Mouse (Mus musculus) spleen, postnatal 4 days (tissue): Measurements from ENCODE around the gene Spns2.
"Not testable (repeated sequence)": the region's sequence is repeated elsewhere in the genome, so short reads cannot be mapped to it uniquely, and the experiment has no call there.

Source experiments
- DNase-seq, 2 experiments: peaks; one replicate each; pipeline ENCODE4 v3.0.0; 2022; ENCODE audit warnings: low spot score in 2 of 2

Spns2 gene

DNA sequence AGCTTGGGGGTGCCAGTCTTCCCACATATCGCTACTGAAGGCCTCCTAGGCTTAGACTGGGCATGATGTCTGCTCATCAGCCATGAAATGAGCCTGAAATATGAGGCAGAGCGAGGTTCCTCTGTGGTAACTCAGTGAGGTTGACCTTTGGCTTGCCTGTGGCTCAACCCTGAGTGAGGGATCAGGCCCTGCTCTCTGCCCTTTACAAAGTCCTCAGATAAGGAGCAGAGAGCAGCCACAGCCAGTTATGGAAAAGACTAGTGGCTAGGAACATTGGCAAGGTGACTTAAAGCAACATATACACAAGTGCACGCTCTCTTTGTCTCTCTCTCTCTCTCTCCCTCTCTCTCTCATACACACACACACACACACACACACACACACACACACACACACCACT lies 14.8 kb downstream of the Spns2 start:
- DNase-seq, result no peak

DNA sequence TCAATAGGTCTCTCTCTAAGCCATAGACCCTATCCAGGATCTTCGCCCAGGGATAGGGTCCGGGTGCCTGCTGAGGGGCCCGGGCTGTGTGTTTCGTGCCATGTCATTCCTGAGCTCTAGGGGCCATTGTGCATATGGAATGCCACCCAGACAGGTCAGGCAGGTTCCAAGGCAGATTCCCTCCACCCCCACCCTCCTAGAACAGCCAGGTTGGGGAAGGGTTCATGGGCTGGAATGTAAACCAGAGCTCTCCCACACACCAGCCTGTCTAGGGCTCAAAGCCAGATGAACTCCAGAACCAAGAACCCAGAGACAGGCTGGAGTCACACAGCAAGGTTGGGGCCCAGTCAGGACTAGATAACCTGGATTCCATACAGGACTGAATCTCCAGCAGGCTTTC lies 16.2 kb downstream of the Spns2 start:
- no peak for DNase-seq

DNA sequence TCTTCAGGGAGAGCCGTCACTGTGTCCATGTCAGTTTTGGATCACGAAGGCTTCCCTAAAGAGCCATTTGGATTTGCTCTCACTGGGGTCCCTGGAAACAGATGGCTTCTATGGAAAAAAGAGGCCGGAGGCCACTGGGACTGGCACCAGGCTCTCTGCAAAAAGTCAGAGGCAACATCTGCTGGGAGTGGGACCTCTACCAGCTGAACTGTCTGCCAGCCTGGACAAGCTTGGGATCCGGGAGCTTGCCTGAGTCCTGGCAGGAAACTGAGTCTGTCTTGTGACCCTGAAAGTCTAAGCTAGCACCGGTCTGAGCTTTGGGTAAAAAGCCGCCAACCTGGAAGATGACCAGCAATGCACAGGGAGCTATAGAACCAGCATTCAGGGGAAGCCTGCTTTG lies 18.3 kb downstream of the Spns2 start:
- no peak for DNase-seq

DNA sequence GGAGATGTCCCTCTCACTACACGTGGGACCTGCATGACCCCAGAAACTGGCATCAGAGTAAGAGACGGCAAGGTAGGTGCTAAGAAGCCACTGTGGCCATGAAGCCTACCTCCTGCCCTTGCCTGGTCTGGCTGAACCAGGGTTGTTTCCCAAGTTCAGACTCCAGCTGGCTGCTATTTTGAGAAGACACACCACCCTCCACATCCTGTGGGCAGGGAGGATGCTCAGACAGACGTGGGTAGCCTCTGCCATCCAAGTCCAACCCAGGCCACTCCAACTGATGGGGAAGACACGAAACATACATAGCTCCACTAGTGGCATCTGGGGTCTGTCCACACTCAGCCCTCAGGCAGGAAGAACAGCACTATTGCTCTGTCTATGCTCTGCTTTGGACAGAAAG lies 19.7 kb downstream of the Spns2 start:
- DNase-seq, result no peak

DNA sequence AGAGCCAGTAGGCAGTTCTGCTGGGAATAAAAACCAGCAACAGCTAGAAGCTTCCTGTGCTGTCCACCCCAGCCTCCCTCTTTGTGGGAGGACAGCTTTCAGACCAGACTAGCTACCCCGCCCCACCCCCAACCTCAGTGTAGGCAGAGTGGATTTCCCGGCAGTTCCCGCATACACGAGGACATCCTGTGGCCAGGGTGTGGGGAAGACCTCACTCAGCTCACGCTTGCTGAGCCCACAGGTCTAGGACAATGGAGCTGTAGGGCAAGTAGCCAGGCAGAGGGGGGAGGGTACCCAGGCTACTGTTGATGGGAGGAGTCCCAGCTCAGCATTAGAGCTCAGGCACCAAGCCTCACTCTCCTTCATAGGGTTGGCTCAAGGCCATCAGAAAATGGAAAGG lies 20.5 kb downstream of the Spns2 start:
- DNase-seq, result peak in 1 of 2 experiments; percentile 55

DNA sequence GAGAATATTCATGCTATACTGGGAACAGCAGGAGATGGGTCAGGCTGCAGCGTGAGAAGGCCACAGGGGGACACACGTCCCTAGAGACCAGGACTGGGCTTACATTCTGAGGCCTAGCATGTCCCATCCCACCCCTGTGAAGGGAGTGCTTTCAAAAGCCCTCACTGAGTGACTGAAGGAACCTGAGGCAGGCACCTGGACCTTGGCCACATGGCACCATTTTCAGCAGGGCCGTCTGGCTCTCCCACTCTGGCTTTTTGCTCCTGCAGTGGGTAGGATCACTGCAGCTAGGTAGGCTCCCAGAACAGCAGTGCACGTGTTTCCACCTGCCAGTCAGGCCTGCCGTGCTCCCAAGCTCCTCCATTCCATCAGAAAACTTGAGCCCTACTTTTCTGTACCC lies 21.2 kb downstream of the Spns2 start:
- DNase-seq, result no peak

DNA sequence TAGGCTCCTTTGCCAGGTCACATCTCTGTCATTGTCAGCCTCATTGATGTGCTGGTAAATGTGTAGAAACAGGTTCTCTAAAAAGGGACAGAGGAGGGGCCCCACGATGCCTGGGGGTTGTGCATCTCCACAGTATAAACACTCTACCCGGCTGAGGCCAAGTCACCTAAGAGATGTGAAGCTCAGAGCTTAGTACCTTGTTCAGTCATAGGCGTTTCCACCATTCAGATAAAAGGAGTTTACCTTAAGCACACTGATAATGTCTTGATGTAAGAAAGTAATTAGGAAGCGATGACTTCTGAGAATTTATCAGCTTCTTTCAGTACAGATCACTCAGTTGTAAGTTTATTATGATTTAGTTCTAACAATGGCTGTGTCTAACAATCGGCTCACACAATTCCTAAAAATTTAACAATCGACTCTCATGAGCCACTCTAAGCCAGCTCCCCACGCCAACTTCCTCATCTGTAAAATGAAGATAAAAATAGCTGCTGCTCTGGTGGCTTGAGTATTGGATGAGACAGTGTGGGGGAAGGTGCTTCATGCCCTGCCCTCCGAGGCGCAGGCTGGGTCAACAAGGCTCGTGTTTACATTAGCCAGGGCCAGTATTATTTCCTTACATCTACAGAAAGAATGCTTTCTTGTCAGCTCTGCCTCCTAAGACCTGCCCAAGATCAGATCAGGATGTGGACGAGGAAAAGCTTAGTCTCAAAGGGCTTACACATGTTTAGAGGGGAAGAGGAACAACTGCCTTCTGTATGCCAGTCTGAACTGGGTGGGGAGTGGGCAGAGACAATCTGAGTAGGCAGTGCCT lies 22.8 kb downstream of the Spns2 start:
- DNase-seq, result no peak

DNA sequence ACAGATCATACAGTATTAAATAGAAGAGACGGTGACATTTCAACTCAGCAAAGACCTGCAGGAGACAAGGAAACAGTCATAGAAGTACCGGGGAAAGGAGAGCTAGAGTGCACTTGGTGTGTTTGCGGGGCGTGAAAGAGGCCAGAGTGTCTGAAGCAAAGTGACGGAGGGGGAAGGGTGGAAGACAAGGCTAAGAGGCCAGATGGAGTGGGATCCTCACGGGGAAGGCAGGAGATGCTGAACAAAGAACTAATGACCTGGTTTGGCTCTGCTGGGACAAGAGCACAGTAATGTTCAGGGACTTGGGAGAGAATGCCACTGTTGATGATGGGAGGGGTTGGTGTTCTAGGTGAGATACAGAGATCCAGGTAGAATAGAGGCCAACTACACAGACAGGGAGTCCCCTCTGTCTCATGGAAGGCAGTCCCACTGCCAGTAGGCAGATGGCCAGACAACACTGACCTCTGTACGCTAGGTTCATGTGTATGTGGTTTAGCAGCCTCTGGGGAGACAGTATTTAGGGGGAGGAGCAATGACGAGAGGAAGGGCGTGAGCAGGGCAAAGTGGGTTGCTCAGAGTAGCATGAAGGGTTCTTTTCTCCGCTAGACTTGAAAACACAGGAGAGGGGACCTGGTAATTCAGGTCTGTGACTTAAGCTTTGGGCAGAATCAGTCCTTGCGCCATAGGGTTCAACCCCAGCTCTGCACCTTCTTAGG lies 23.6 kb downstream of the Spns2 start:
- DNase-seq, result peak in 1 of 2 experiments; percentile 53

DNA sequence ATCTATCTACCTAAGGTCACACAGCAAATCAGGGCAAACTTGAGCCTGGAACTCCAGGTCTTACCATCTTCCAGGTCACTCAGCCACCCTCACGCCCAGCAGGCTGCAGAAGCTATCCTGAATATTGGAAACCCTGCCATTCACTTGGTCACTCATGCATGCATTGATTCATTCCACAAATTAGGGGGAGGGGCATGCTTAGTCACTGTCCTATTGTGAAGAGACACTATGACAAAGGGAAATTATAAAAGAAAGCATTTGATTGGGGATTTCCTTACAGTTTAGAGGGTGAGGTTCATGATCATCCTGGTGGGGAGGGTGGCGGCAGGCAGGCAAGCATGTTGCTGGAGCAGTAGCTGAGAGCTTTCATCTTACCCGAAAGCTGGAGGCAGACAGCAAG lies 24.9 kb downstream of the Spns2 start:
- no peak for DNase-seq

DNA sequence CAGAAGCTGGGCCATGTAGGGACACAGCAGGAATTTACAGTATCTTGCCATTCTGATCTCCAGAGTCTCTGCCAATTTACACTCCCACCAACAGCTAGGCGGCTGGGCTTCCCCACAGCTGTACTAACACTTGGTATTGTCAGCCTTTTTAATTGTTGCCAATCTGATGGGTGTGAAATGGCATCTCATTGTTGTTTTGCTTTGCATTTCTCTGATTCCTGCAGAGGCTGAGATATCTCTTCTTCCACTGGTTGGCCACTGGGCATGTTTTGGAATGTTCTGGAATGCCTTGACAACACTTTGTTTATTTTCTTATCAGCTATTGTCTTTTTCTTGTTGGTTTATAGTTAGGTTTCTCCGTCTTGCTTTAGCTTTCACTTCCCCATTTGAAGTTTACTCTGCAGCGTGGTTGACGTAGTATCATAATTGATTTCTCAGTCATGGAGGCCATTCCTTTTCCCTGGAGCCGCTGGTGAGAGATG lies 28.2 kb downstream of the Spns2 start:
- DNase-seq, result no peak

DNA sequence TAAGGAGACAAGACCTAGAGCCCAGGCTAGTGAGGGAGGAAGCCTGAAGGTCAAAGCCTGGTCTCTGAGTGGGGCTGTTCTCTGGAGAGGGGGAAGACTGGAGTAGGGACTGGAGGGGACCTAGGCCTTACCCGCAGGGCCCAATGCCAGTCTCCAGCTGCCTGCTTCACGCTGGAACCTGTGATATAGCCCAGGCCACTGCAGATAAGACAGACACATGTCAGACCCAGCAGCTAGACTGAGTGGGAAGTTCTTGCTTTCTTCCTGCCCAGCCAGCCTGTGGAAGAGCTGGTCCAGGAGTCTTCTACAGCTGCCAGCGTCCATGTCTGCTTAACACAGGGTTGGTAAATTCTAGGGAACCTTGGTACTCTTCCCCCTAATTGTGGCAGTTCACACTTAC lies 31.2 kb downstream of the Spns2 start:
- no peak for DNase-seq

DNA sequence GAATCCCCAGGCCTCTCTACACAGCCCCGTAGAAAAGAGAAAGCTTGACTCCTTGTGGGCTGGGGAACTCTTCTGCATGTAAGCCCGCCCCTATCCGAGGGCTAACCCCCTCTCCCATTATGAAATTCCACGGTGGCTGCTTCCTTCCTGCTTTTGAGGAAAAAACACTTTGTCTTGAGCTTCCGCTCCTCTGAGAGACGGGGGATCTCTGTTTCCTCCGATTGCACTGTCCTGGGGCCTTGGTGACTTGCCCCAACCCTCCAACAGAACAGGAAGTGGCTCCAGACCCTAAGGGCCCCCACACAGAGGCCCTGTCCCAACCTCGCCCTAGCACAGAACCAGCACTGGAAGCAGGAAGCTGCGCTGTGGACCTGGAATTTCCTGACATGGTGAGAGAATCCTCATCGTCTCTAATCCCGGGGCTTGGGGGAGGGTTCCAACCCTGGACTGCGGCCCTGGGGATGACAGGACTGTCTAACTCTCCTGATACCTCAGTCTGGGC lies 31.7 kb downstream of the Spns2 start:
- DNase-seq, result no peak

DNA sequence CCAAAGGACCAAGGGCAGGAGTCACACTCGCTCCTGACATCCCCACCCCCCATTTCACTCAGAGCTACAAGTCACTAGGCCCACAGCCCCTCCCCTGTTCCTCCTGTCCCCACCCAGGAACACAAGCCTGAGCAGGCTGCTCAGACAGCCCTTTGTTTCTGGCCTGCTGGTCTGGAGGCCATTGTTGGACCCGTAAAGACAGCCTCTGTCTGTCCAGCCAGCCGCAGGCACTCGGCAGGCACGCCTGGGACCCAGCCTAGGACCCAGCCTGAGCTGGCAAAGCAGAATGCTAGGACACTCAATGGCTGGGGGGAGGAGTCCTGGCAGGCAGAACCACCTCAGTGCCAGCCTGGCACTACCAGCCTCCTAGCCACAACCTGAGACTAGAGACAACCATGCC lies 34.0 kb downstream of the Spns2 start:
- no peak for DNase-seq

DNA sequence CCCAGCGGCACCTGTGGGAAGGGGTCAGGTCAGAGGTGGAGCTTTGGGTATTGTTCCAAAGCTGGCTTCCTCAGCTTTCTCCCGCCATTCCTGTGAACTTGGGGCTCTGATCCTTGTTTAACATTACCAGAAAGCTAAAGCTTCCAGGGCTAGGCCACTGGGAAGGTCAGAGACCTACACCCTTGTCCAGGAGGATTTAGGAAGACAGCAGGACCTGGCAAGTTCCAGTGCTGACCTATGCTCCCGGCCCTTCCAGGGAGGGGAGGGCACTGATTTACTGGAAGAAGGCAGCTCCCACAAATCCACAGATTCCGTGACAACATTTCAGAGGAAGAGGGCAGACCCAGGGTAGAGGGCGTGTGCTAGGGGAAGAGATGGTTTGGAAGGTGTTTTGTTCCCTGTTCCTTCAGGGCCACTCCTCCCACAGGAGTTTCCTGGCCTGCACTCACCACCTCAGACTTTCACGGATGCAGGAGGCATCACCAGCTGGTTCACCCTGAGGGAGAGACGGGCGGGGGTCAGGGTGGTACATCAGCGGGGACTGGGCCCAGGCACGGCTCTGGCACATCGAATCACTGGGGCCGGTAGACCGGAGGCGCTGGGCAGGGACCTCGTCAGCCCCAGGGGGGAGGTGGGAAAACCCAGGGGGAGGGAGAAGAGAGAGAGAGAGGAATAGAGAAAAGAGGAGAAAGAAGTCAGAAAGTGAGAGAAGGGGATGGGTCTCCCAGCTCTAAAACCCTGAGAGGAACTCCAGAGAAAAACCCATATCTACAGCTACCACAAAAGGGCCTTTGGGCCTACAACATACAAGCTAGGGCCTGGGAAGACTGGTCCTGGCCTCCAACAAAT lies 36.4 kb downstream of the Spns2 start:
- DNase-seq, result no peak

DNA sequence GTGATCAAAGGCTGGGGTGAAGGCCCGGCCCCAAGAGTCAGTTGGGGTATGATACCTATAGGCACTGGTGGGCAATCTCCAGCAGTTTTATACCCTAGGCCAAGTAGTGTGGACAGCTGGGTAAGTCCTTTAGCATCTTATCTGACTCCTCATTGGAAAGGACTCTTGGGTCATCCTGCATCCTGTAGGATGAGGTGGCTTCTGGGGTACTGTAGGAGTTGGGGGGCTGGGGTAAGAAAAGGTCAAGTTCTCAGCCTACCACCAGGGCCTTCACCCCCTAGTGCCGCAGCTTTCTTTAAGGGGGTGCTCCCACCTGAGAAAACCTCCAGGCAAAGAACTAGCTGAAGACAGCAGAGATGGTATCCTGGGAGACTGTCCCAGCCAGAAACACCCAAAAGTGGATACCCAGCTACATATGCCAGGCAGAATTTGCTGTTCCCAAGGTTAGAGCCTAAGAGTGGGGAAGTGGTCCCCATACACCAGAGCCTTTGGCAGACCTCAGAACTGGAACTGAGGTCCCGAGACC lies 37.5 kb downstream of the Spns2 start:
- DNase-seq, result no peak

DNA sequence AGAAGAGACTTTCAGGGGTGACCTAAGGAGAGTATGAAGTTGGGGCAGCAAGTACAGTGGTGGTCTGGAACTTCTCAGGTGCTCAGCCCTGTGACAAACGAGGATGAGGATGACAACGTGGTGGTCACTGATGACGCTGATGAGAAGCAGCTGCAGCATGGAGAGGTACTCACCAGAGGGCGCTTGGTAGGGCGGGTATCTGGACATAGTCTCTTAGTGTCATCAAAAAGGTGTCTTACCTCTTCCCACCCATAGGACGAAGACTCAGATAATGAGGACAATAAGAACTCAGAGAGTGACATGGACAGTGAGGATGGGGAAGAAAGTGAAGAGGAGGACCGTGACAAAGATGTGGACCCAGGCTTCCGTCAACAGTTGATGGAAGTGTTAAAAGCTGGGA lies 42.2 kb downstream of the Spns2 start:
- no peak for DNase-seq

DNA sequence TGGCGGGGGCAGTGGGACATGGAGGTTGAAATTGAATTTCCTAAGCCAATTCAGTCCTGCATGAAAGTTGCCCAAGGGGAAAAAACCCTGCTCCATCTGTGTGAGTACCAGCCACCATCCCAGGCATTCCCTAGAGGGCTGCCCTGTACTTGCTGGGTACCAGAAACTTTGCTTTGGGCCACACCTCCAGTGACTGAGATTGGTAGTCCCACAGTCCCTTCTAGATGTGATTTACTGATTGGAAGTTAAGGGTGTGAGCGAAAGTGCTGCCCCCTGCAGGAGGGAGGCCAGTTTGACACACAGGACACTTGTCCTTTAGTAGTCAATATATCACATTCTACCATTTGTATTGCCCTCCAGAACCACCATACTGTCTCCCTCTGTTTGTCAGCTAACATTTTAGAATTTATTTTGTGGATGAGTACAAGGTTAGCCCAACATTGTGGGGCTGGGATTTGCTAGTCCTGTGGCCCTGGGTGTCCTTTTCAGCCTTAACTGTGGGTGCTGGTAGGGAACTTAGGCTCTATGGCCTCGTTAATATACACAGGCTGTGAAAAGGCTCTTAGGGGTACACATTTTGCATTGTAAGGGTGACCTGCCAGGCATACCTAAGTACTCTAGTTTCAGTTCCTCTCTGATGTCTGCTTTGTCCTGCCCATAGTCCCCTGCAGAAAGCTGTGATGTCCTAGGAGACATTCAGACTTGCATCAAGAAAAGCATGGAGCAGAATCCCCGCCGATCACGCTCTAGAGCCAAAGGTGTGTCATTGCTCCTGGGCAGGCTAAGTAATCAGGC lies 43.2 kb downstream of the Spns2 start:
- DNase-seq, result peak; percentile 66 to 84

DNA sequence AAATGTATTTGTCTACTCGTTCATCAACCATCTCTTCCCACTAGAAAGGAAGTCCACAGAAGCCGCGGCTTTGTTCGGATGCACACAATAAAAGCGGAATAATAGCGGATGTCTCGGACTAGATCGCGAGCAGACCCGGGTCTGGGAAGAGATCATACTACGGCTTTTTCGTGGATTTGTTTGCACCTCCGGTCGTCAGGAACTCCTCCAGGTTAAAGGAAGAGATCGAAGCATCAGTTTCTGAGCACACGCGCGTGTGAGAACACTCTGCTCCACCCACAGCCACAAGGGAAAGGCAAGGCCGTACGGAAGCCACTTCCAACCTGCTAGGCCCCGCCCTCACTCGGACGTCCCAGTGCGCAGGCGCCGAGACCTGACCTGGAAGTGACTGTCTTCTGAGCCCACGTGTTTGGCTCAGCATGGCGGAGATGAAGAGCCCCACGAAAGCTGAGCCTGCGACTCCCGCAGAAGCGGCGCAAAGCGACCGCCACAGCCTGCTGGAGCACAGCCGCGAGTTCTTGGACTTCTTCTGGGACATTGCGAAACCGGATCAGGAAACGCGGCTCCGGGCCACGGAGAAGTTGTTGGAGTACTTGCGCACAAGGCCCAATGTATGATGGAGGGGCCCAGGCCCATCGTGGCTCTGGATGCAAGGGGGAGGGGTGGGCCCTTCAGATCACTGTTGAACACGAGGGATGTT lies 48.6 kb downstream of the Spns2 start, which contains the start of gene Mybbp1a:
Gene Mybbp1a, plus strand, starts transcription at position 391 of the 700 bp plus-strand sequence.
- peak; percentile 99 to 100 for DNase-seq

DNA sequence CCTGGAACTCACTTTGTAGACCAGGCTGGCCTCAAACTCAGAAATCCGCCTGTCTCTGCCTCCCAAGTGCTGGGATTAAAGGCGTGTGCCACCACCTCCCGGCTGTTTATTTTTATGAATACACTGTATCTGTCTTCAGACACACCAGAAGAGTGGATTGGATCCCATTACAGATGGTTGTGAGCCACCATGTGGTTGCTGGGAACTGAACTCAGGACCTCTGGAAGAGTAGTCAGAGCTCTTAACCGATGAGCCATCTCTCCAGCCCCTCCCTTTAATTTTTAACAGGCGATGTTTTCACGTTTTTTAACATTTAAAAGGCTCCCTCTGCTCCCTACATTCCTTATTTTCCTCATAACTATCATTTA lies 49.1 kb downstream of the Spns2 start:
- not testable (repeated sequence) for DNase-seq

DNA sequence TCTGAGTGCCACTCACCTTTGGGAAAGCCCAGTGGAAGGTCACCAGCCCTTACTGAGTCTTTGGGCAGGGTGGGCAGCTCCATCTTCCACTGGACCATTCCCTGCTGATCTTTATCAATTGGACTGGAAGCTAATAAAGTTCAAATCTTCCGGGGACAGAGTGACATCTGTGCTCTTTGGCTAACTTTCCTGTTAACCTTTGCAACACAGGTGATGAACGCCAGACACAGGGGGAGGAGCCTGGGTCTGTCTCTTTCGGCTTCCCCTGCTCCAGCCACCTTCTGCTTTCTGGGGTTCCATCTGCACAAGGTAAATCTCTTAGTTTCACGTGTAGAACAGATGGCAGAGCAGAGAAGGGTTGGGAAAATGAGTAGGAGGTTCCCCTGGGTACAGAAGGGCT lies 51.3 kb downstream of the Spns2 start:
- no peak for DNase-seq
